Mouse (Mus musculus) heart, postnatal 14 days (tissue): ENCODE measurements around the gene Serhl. TPM values are rescaled to one million over a fixed set of nuclear protein-coding genes. Genes with fewer than 3 reads are reported as not detected.

ENCODE experiments used
- DNase-seq, 2 experiments: peaks; one replicate each; pipeline ENCODE4 v3.0.0; 2021 to 2022
- intact Hi-C: fragments of 180-260 bp; cut with DNase I; formaldehyde crosslinking; loops from one replicate; pipeline ENCODE4 v1.15.1; 2025
- total RNA-seq, 2 experiments: library from RNA; stranded (reverse); gene quantifications; 2 replicates each; pipeline ENCODE4 v1.2.3; 2021

Gene Serhl
- total RNA-seq, 2 experiments from 2014 or later, result 48.1 to 49.4 TPM

DNA sequence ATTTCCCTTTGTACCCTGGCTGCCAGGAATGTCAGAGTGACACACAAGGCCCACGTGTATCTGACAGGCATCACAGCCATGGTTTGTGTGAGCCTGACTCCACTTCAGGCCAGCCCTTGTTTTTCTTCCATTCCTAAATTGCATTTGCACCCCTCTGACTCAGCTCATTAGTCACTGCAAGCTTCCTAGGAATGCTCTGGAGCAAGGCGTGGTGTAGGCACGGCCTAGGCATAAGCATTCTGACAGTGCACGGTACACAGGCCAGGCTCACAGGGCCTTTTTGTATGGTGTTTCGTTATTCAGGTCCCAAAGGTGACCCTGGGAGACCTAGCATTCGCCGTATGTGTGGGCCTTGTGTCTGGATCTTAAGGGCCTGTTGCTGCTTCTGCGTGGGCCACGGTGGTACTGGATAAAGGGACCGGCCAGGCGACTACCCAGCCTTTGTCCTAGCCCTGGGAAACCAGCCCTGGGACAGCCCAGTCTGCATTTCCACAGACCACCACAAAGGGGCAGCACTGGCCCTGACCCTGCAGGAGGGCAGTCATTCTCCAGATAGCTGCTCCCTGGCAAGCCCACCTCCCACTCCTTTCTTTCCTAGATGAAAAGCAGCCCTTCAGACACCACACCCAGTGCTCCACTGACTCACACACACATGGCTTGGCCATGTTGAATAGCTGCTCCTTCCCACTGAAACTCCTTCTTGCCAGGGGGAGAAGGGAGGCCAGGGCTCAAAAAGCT, 67.8 kb downstream of the Serhl start:
- intact Hi-C loops, result loop anchor here (1.0 to 5.0 kb wide), 2 partner anchors 50 to 360 kb away; no protein-coding TSS in a partner anchor
- DNase-seq, result peak; percentile 77 to 86

DNA sequence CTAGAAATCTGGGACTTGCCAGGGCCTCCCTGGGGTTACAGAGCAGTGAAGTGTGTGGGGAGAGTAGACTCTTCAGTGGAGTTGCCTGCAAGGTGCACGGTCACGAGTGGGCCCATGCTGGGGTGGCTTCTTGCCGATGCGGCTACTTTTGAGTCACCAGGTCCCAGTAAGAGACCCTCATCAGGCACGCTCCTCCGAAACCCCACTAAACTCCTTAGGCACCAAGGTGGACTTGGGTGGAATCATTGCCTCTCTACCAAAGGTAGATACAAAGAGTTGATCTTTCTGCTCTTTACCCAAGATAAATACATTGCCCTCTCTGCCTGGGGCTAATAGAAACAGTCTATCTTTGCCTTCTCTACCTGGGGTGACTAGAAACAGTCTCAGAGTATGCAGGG, 68.4 kb downstream of the Serhl start:
- DNase-seq, result no peak

DNA sequence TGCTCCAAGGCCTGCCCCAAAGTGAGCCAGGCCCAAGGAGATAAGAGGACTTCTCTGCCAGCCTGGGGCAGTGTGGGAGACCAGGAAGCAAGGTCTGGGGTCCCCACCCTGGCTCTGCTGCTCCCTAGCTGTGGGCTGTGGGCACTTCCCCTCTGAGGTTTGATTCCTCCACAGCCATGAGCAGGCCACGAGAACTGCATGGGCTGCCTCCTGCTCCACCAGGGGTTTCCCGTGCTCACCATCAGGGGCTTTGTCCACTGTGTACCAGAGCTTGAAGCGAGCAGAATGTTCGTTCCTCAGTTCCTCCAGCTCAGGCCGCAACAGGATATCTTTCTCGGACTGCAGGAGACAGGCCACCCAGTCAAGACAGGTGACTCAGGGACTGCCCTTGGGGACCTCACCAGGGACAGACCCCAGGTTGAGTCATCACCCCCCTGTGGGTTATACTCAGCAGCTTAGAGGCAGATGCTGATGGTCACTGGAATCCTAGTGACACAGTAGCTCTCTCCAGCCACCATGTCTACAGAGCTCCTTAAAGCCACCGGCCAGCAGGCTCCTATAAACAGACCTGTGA, 69.4 kb downstream of the Serhl start:
- intact Hi-C loops, result loop anchor here (5.0 kb wide), 1 partner anchor 359 kb away; no protein-coding TSS in a partner anchor
- DNase-seq, result no peak

More for the DNA sequence above, 68.4 kb downstream of the Serhl start:
- intact Hi-C loops, result loop anchor here (1.0 to 5.0 kb wide), 2 partner anchors 50 to 360 kb away; no protein-coding TSS in a partner anchor

DNA sequence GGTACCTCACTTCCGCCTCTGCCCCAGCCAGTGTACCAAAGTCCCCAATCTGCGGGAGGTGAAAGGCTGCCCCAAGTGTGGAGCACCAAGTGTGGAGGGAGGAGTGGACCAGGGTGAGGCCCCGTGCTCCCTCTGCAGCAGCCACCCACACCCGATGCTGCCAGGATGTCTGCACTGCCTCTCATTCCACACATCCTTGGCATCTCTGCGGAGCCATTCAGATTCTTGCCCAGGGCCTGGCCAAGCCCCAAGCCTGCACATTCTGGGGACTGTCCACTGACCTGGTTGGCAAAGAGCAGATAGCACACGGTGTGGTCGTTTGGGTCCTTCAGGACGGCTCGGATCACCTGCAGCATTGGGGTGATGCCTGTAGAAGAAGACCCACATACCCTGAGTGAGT, 70.5 kb downstream of the Serhl start:
- DNase-seq, result peak in 1 of 2 experiments; percentile 69
- intact Hi-C loops, result loop anchor here (5.0 kb wide), 1 partner anchor 357 kb away; no protein-coding TSS in a partner anchor

DNA sequence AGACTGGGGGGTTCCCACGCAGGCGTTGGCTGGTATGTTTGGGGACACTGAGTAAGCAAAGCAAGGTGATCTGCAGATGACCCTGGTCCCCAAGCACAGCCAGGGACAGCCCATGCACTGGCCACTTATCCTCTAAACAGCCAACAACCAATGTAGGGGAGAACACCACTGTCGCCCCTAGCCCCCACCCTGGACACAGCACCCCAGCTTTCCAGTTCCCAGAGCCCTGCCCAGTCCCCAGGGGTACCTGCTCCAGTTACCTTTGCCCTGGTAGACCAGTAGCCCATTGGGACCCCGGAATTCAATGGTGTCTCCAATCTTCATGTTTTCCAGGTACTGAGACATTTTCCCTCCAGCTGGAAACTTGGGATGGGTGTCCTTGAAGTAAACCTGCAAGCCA, 71.3 kb downstream of the Serhl start:
- DNase-seq, result no peak
- intact Hi-C loops, result no loop called here

DNA sequence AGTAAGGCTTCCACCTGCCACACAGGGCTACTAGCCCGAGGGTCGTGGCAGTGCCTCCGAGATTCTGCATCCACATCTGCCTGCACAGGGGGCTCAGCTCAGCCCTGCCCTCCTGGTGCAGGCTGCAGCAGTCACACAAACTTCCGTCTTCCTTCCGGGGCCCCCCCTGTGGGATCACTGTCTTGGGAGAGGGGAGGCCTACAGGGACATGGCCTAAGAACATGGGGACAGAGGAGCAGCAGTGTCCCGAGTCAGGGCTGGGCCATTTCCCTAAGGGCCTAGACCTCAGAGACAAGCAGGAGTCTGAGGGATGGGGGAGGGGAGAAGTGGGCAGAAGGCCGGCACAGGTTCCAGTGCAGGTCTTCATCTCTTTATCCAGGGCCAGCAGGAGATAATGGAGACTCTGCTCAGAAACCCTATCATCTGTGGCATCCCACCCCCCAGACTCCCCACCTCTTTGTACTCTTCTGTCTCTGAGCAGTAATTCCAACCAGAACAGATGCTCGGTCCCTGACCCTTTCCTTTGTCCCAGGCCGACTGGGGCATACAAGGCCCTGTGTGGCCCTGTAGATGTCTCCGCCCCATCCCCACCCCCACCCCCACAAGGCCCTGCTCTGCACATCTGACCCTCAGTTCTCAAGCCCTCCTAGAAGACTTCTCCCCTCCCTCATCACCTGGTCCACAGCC, 71.9 kb downstream of the Serhl start:
- intact Hi-C loops, result no loop called here
- DNase-seq, result no peak

DNA sequence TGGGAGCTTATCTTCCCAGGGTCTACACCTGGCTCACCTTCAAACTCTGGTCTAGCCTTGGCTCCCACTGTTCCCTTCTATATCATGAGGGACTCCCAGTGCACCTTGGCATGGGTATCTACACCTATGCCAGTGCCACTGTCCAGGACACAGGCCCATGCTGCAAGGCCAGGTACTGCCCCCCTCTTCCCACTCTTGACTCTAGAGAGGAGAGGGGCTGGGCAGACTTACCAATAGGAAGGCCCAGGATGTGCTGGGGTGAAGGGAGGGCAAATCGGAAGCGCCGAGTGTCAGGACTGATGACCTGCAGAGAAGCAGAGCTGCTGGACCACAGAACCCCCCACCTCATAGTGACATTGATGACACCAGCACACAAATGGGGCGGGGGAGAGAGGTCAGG, 72.7 kb downstream of the Serhl start:
- intact Hi-C loops, result no loop called here

DNA sequence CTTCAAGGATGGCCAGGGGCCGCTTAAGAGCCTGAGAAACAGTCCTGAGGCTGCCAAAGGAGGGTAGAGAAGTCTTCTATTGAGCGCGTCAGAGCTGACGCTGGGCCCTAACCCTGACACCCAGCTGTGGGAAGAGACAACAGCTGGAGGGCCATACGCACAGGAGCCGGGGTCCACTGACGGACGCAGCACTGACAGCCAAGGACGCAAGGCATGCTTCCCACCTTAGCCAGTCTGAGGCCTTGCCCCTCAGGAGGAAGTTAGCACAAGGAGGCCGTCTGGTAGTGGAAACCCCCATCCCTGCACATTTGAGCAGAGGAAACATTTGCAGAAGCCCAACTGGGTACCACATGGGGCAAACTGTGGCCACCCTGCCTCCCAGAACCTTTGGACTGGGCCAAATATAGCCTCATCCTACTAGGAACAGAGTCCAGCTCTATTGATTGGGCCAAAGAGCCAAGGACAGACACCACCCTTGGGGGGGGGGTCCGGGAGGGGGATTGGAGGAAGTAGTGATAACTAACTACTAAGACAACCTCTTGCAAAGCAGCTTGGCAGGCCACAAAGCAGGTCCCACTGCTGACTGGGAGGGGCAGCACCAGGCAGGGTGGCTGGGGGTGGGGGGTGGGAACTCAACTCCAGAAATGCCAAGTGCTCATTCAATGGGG, 73.6 kb downstream of the Serhl start:
- intact Hi-C loops, result no loop called here
- DNase-seq, result no peak

More for the DNA sequence above, 72.7 kb downstream of the Serhl start:
- no peak for DNase-seq

DNA sequence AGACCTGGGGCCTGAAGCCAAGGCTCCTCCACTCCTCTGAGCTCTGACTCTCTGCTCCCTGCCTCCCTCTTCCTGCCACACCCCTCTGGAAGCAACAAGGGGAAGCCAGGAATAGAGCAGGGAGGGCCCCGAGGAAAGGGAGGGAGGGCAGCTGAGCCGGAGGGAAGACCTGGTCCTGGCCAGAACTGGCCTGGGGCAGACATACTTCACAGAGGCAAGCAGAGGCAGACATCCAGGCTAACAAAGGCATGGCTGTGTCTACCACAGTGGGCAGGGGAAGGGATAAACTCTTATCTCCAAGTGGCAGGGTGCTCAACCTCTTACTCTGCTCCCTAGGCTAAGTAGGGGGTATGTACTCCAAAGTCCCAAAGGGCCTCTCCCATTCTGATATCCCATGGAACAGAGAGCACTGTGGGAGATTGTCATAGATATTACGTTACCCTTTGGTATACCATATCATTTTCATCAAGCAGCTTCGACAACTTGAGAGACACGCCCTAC, 75.7 kb downstream of the Serhl start:
- intact Hi-C loops, result no loop called here
- DNase-seq, result peak; percentile 76 to 77

DNA sequence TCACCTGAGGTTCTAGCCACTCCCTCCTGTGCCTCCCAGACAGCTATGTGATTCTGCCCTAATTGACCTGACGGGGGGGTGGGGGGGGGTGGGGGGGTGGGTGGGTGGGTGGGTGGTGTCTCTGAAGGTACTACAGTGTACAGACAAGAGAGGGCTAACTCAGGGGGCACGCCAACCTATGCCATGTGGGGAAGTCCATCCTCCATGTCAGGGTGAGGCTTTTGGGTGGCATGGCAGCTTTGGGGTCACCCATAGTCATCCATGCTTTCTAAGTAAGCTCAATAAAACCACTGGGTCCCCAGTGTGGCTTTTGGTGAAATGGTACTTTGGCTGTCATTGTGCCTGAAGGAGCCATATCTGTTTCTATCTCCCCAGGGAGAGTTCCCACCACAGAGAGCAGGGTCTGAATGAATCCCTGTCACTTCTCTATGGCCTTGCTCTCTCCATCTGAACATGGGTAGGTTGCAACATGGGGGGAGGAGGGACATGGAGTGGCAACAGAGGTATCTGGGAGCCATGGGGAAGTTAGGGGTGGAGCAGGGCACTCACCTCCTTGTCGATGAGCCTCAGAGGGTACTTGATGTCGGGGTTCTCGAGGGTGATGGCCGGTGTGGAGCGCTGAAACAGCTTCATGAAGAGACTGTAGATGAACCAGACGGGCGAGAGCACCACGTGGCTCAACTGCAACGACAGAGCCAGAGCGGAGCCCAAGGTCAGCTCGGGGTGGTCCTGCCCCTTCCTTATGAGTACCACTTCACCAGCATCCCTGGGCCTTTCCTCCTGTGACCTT, 76.4 kb downstream of the Serhl start:
- DNase-seq, result no peak
- intact Hi-C loops, result no loop called here

Other genes with a start within 250 kb of the Serhl start
- gene Tcf20, start 101.6 kb upstream of the Serhl start, total RNA-seq, result 10 to 100 TPM; 49.9 to 59.1 TPM
- gene Nfam1, start 56.2 kb upstream of the Serhl start, total RNA-seq, result 1 to 10 TPM; 2.2 to 2.4 TPM
- 10 to 100 TPM; 38.6 to 44.8 TPM for gene Rrp7a, start 33.3 kb downstream of the Serhl start, total RNA-seq
- 10 to 100 TPM; 34.4 to 41.1 TPM for gene Poldip3, start 59.9 kb downstream of the Serhl start, total RNA-seq
- 100 to 1,000 TPM in 1 of 2 experiments, 10 to 100 TPM in 1; 97.2 to 109 TPM for gene Cyb5r3, start 83.1 kb downstream of the Serhl start, total RNA-seq
- gene A4galt, start 162.3 kb downstream of the Serhl start, total RNA-seq, result 1 to 10 TPM; 4.9 to 5.1 TPM